ENCODE assay signal across 24 mouse cellular contexts in genomic region chr7:25125716-25126281, GRCm38 (mm10).
"Had no signal": no experiment of that assay in that cellular context is flagged by ENCODE, and none has a peak within 500 bp of the region (broad histone marks: within the 10 kb centered on the region; RNA-seq: fewer than 3 reads in every experiment).

No protein-coding gene starts in this region.

- H3K4me1 ChIP-seq: hindbrain, embryonic 10.5 days; hindbrain, embryonic 12.5 days; intestine, embryonic 15.5 days; limb, embryonic 15.5 days had no signal

- DNase-seq: gastrocnemius, adult 2 months; gastrocnemius, postnatal 10 days; gastrocnemius, postnatal 25 days; heart, adult 18-20 months; heart, postnatal 10 days; heart, postnatal 4 days; kidney, adult 18-20 months; kidney, adult 8-10 months; kidney, postnatal 10 days; kidney, postnatal 25 days; kidney, postnatal 4 days; left cerebral cortex, postnatal 4 days had no signal

- H3K9ac ChIP-seq: hindbrain, embryonic 12.5 days; hindbrain, embryonic 14.5 days; intestine, embryonic 15.5 days; limb, embryonic 13.5 days; limb, embryonic 15.5 days; liver, embryonic 12.5 days had no signal

- H3K4me3 ChIP-seq: gastrocnemius, adult 2 months; hindbrain, embryonic 10.5 days; hindbrain, embryonic 12.5 days; intestine, embryonic 15.5 days; layer of hippocampus, adult 2 months; limb, embryonic 13.5 days; limb, embryonic 15.5 days; liver, embryonic 12.5 days had no signal

- H3K27ac ChIP-seq: gastrocnemius, adult 2 months; hindbrain, embryonic 10.5 days; hindbrain, embryonic 12.5 days; hindbrain, embryonic 14.5 days; intestine, embryonic 15.5 days; layer of hippocampus, adult 2 months; limb, embryonic 13.5 days; limb, embryonic 15.5 days; liver, embryonic 12.5 days had no signal

- ATAC-seq: hindbrain, embryonic 16.5 days; inflammation-experienced regulatory T-cells, adult 6 months; intestine, embryonic 15.5 days; intestine, postnatal 0 days; liver, embryonic 12.5 days had no signal

- H3K4me2 ChIP-seq: heart, embryonic 11.5 days; hindbrain, embryonic 12.5 days; hindbrain, embryonic 14.5 days; intestine, embryonic 15.5 days; limb, embryonic 13.5 days; limb, embryonic 15.5 days; liver, embryonic 12.5 days had no signal

- H3K36me3 ChIP-seq: hindbrain, embryonic 10.5 days; hindbrain, embryonic 12.5 days; intestine, embryonic 15.5 days; limb, embryonic 13.5 days; limb, embryonic 15.5 days; liver, embryonic 12.5 days had no signal

- H3K9me3 ChIP-seq: hindbrain, embryonic 10.5 days; hindbrain, embryonic 12.5 days; intestine, embryonic 15.5 days; limb, embryonic 13.5 days; limb, embryonic 15.5 days; liver, embryonic 12.5 days had no signal
